Mouse (Mus musculus): ENCODE data around the gene Flt4. TPM values are rescaled to one million over a fixed set of nuclear protein-coding genes. Genes with fewer than 3 reads are reported as not detected.

The Flt4 gene
- total and polyA plus RNA-seq, 3 experiments = 0.08 to 0.13 TPM; not detected in 1

DNA sequence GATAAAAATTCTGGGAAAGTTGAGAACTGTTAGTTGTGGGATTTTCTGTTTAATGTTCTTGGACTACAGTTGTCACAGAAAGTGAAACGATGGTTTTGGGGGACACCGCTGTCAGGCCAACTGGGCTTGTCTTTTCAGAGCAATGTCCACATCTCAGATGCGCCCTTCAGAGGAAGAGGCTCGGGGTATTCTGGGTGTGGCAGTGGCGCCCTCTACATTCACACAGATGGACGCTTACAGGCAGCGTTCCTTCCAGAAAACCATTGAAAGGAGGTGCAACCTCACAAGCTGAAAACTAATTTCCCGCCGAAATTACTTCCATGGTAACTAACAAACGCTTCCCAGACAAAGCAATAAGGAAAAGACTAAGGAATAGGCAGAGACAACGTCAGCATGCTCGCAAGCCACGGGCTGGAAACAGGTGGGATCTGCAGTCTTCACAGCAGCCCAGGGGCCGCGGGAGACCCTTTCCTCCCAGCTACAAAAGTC lies 53.3 kb downstream of the Flt4 start:
- no peak overlapping the region for H3K27ac ChIP-seq (ENCODE audit: control insufficient read depth, low read depth, low read length)
- no peaks in the 10 kb centered on the region for H3K27me3 ChIP-seq (ENCODE audit: control insufficient read depth in 1 of 2, insufficient read depth in 2 of 2, low read length in 2 of 2)
- H3K9ac ChIP-seq (ENCODE audit: control insufficient read depth, low read depth, low read length, poor library complexity, severe bottlenecking) = no peak overlapping the region
- DNase-seq (ENCODE audit: low read depth, low spot score) = no peak
- H3K4me1 ChIP-seq (ENCODE audit: control insufficient read depth in 1 of 2, insufficient read depth in 2 of 2, low read length in 2 of 2) = peaks cover 5 to 9% of the 10 kb centered on the region in 2 experiments
- peak in 2 of 3 experiments; percentile 37 to 53; a peak in 4 of 6 replicates for TF ChIP-seq CTCF (IDR thresholded peaks at IDR 0.05 in 2 of 3, conservative IDR thresholded peaks at IDR 0.05 in 1 of 3; ENCODE audit: control insufficient read depth in 1 of 3, insufficient read depth in 1 of 3, low read depth in 2 of 3, low read length in 3 of 3, poor library complexity in 1 of 3, severe bottlenecking in 1 of 3)
- no peak for TF ChIP-seq ZMIZ1 (IDR thresholded peaks at IDR 0.05; ENCODE audit: low read depth, low read length)
- peak; percentile 19; the same call in 1 of the 2 replicates for TF ChIP-seq RAD21 (IDR thresholded peaks at IDR 0.05; ENCODE audit: low read depth, low read length)
- TF ChIP-seq TAL1 (IDR thresholded peaks at IDR 0.05; ENCODE audit: low read length) = no peak
- no peak for TF ChIP-seq MXI1 (IDR thresholded peaks at IDR 0.05; ENCODE audit: low read depth, low read length)
- no peak for TF ChIP-seq NRF1 (IDR thresholded peaks at IDR 0.05; ENCODE audit: insufficient read depth, low read depth, low read length, poor library complexity, severe bottlenecking)
- no peak for TF ChIP-seq SMC3 (IDR thresholded peaks at IDR 0.05; ENCODE audit: low read depth, low read length)
- no peak for TF ChIP-seq POLR2AphosphoS2 (IDR thresholded peaks at IDR 0.05; ENCODE audit: low read length)
- no peak for TF ChIP-seq ZC3H11A (IDR thresholded peaks at IDR 0.05; ENCODE audit: low read depth, low read length)
- TF ChIP-seq CHD2 (IDR thresholded peaks at IDR 0.05; ENCODE audit: low read length) = no peak
- TF ChIP-seq TBP (IDR thresholded peaks at IDR 0.05; ENCODE audit: low read depth, low read length) = no peak
- H3K9me3 ChIP-seq (replicated peaks; ENCODE audit: insufficient read depth, low read length) = no peaks in the 10 kb centered on the region
- no peaks in the 10 kb centered on the region for H3K79me2 ChIP-seq (ENCODE audit: control insufficient read depth, insufficient read depth, low read length, poor library complexity)
- no peak overlapping the region for H3K4me3 ChIP-seq (ENCODE audit: control insufficient read depth in 1 of 2, insufficient read depth in 1 of 2, low read depth in 2 of 2, low read length in 2 of 2)
- H3K36me3 ChIP-seq (ENCODE audit: control insufficient read depth in 1 of 2, insufficient read depth in 2 of 2, low read length in 2 of 2) = peaks cover 0 to 8% of the 10 kb centered on the region in 2 experiments; a peak in 2 of 4 replicates

DNA sequence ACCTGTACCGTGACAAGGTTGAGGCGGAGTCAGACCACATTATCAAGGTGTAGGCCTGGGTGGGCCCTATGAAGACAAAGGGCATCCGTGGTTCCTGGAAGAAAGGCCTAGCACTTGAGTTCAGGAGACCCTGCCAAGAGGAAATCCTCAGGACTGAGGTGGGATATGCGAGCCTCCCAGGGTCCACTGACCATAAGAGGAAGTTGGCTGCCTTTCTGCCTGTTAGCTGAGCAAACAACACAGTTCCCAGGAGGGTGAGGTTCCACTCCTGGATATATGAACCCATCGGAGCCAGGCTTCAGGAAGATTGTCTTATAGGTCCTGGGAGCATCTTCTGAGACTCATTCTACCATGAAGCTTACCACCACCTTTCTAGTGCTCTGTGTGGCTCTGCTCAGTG lies 54.2 kb downstream of the Flt4 start, which contains the start of gene Scgb3a1:
Gene Scgb3a1 (plus strand): TSS at position 301 of the 400 bp plus-strand sequence.
- no peaks in the 10 kb centered on the region for H3K9me3 ChIP-seq (replicated peaks; ENCODE audit: insufficient read depth, low read length)
- TF ChIP-seq CHD2 (IDR thresholded peaks at IDR 0.05; ENCODE audit: low read length) (no peak), GATA1 (IDR thresholded peaks at IDR 0.05; ENCODE audit: low read depth, low read length) (no peak), ELF1 (IDR thresholded peaks at IDR 0.05; ENCODE audit: low read depth, low read length) (no peak), GABPA (IDR thresholded peaks at IDR 0.05; ENCODE audit: low read depth, low read length) (no peak), ZC3H11A (IDR thresholded peaks at IDR 0.05; ENCODE audit: low read depth, low read length) (no peak), E2F4 (IDR thresholded peaks at IDR 0.05; ENCODE audit: borderline replicate concordance, low read depth, low read length) (no peak), CHD1 (IDR thresholded peaks at IDR 0.05; ENCODE audit: low read depth, low read length) (no peak), RAD21 (IDR thresholded peaks at IDR 0.05; ENCODE audit: low read depth, low read length) (no peak), ZKSCAN1 (IDR thresholded peaks at IDR 0.05; ENCODE audit: low read depth, low read length) (no peak), JUND (IDR thresholded peaks at IDR 0.05; ENCODE audit: low read depth, low read length) (no peak)
- H3K27ac ChIP-seq (ENCODE audit: control insufficient read depth, low read depth, low read length) = no peak within 1 kb of the TSS
- no peak within 1 kb of the TSS for H3K4me3 ChIP-seq (ENCODE audit: control insufficient read depth in 1 of 2, insufficient read depth in 1 of 2, low read depth in 2 of 2, low read length in 2 of 2)
- no peak within 1 kb of the TSS for H3K9ac ChIP-seq (ENCODE audit: control insufficient read depth, low read depth, low read length, poor library complexity, severe bottlenecking)
- no peaks in the 10 kb centered on the region for H3K27me3 ChIP-seq (ENCODE audit: control insufficient read depth in 1 of 2, insufficient read depth in 2 of 2, low read length in 2 of 2)
- DNase-seq (ENCODE audit: low read depth, low spot score) = no peak
- no peaks in the 10 kb centered on the region for H3K79me2 ChIP-seq (ENCODE audit: control insufficient read depth, insufficient read depth, low read length, poor library complexity)
- H3K36me3 ChIP-seq (ENCODE audit: control insufficient read depth in 1 of 2, insufficient read depth in 2 of 2, low read length in 2 of 2) = peaks cover 0 to 8% of the 10 kb centered on the region in 2 experiments; a peak in 2 of 4 replicates
- peaks cover 5 to 9% of the 10 kb centered on the region in 2 experiments for H3K4me1 ChIP-seq (ENCODE audit: control insufficient read depth in 1 of 2, insufficient read depth in 2 of 2, low read length in 2 of 2)

All from MEL (cell line).